29 mouse cellular contexts compared by ENCODE assay signal in the genomic region with DNA sequence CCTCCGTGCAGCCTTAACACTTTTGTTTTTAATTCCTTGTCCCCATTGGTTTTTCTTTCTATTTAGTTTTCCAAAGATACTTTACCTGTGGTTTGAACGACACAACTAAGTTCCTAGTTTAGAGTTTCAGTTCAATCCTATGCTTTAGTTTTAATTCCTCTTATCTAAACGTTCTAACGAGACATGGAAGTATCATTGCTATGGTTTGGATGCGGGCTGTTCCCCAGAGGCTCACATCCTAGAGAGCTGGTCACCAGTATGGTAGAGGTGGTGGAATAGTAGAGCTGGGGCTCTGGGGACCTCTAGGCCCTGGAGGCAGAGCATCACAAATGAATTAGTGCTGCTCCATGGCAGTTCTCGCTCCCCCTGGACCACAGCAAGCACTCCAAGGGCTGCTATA. TPM values are rescaled to one million over a fixed set of nuclear protein-coding genes. Genes with fewer than 3 reads are reported as not detected.
DNase-seq lines count a peak whose midpoint lies in the region; ATAC-seq and TF ChIP-seq lines count a peak whose summit lies in the region.
"Had no signal": no experiment of that assay in that cellular context is flagged by ENCODE, and none has a peak within 500 bp of the region (broad histone marks: within the 10 kb centered on the region; RNA-seq: fewer than 3 reads in every experiment).

No protein-coding gene starts in this region.

- ATAC-seq in heart, postnatal 0 days (ENCODE audit: insufficient read depth, low read depth): no peak
- ATAC-seq in heart, embryonic 12.5 days (ENCODE audit: insufficient number of reproducible peaks, low FRiP score): no peak
- peak; percentile 56 for ATAC-seq in common myeloid progenitor, adult 5-6 weeks (replicated peaks; ENCODE audit: low read depth, poor library complexity, severe bottlenecking)
- 0 out of 2 replicates have a peak, but pooled peaks have one; percentile 15 for ATAC-seq in intestine, embryonic 15.5 days
- ATAC-seq in forebrain, embryonic 11.5 days (replicated peaks; ENCODE audit: low FRiP score): no peak
- ATAC-seq in hindbrain, embryonic 13.5 days (ENCODE audit: low FRiP score): no peak
- ATAC-seq: forebrain, embryonic 13.5 days; Patski had no signal

- H3K27me3 ChIP-seq in heart, postnatal 0 days (ENCODE audit: control insufficient read depth, insufficient read depth, low read length): no peaks in the 10 kb centered on the region
- no peaks in the 10 kb centered on the region for H3K27me3 ChIP-seq in heart, embryonic 12.5 days (replicated peaks)
- H3K27me3 ChIP-seq in intestine, embryonic 15.5 days (replicated peaks): no peaks in the 10 kb centered on the region
- no peaks in the 10 kb centered on the region for H3K27me3 ChIP-seq in forebrain, embryonic 11.5 days (ENCODE audit: control insufficient read depth, insufficient read depth, low read length)
- no peaks in the 10 kb centered on the region for H3K27me3 ChIP-seq in hindbrain, embryonic 13.5 days
- H3K27me3 ChIP-seq: embryonic facial prominence, embryonic 15.5 days; forebrain, embryonic 13.5 days; heart, embryonic 15.5 days; hindbrain, embryonic 12.5 days; limb, embryonic 13.5 days; lung, embryonic 15.5 days; neural tube, embryonic 15.5 days; Patski had no signal

- no peak overlapping the region for H3K4me2 ChIP-seq in heart, postnatal 0 days (ENCODE audit: low read depth, low read length)
- H3K4me2 ChIP-seq in heart, embryonic 12.5 days: no peak overlapping the region
- H3K4me2 ChIP-seq in intestine, embryonic 15.5 days (replicated peaks): peak overlapping the region; percentile 39
- H3K4me2 ChIP-seq in forebrain, embryonic 11.5 days (ENCODE audit: low read depth, low read length, severe bottlenecking): no peak overlapping the region
- H3K4me2 ChIP-seq in hindbrain, embryonic 13.5 days: no peak overlapping the region
- H3K4me2 ChIP-seq: embryonic facial prominence, embryonic 15.5 days; forebrain, embryonic 13.5 days; heart, embryonic 15.5 days; hindbrain, embryonic 12.5 days; limb, embryonic 13.5 days; liver, embryonic 11.5 days; lung, embryonic 15.5 days; neural tube, embryonic 15.5 days had no signal

- H3K4me3 ChIP-seq in heart, postnatal 0 days (ENCODE audit: low read depth, low read length): no peak overlapping the region
- no peak overlapping the region for H3K4me3 ChIP-seq in heart, embryonic 12.5 days
- H3K4me3 ChIP-seq in intestine, embryonic 15.5 days (replicated peaks): no peak overlapping the region
- H3K4me3 ChIP-seq in forebrain, embryonic 11.5 days (ENCODE audit: low read depth, low read length): no peak overlapping the region
- H3K4me3 ChIP-seq in hindbrain, embryonic 13.5 days: no peak overlapping the region
- H3K4me3 ChIP-seq: embryonic facial prominence, embryonic 10.5 days; embryonic facial prominence, embryonic 15.5 days; forebrain, embryonic 13.5 days; heart, embryonic 15.5 days; hindbrain, embryonic 12.5 days; limb, embryonic 13.5 days; lung, embryonic 15.5 days; neural tube, embryonic 15.5 days had no signal

- no peaks in the 10 kb centered on the region for H3K9me3 ChIP-seq in heart, postnatal 0 days (replicated peaks; ENCODE audit: control insufficient read depth, low read length)
- H3K9me3 ChIP-seq in heart, embryonic 12.5 days (replicated peaks): no peaks in the 10 kb centered on the region
- H3K9me3 ChIP-seq in intestine, embryonic 15.5 days: no peaks in the 10 kb centered on the region
- H3K9me3 ChIP-seq in forebrain, embryonic 11.5 days (ENCODE audit: control insufficient read depth, low read length): no peaks in the 10 kb centered on the region
- H3K9me3 ChIP-seq in hindbrain, embryonic 13.5 days: no peaks in the 10 kb centered on the region
- H3K9me3 ChIP-seq: embryonic facial prominence, embryonic 10.5 days; embryonic facial prominence, embryonic 15.5 days; forebrain, embryonic 13.5 days; heart, embryonic 15.5 days; hindbrain, embryonic 12.5 days; limb, embryonic 13.5 days; lung, embryonic 15.5 days; neural tube, embryonic 15.5 days had no signal

- peaks cover under 1% of the 10 kb centered on the region; the same call in 1 of the 2 replicates for H3K36me3 ChIP-seq in heart, postnatal 0 days (replicated peaks; ENCODE audit: control insufficient read depth, insufficient read depth, low read length)
- H3K36me3 ChIP-seq in heart, embryonic 12.5 days: peaks cover 5% of the 10 kb centered on the region; the same call in 1 of the 2 replicates
- H3K36me3 ChIP-seq in intestine, embryonic 15.5 days: no peaks in the 10 kb centered on the region
- no peaks in the 10 kb centered on the region for H3K36me3 ChIP-seq in forebrain, embryonic 11.5 days (ENCODE audit: control insufficient read depth, insufficient read depth, low read length)
- H3K36me3 ChIP-seq in hindbrain, embryonic 13.5 days: no peaks in the 10 kb centered on the region
- H3K36me3 ChIP-seq: embryonic facial prominence, embryonic 15.5 days; heart, embryonic 15.5 days; hindbrain, embryonic 12.5 days; lung, embryonic 15.5 days; neural tube, embryonic 15.5 days had no signal

- TF ChIP-seq CTCF in heart, postnatal 0 days (IDR thresholded peaks at IDR 0.05; ENCODE audit: low read depth): no peak

- H3K9ac ChIP-seq in heart, postnatal 0 days (replicated peaks; ENCODE audit: low read depth, low read length): no peak overlapping the region
- no peak overlapping the region for H3K9ac ChIP-seq in heart, embryonic 12.5 days
- no peak overlapping the region for H3K9ac ChIP-seq in intestine, embryonic 15.5 days
- H3K9ac ChIP-seq in forebrain, embryonic 11.5 days (ENCODE audit: low read length): no peak overlapping the region
- no peak overlapping the region for H3K9ac ChIP-seq in hindbrain, embryonic 13.5 days
- H3K9ac ChIP-seq: embryonic facial prominence, embryonic 15.5 days; forebrain, embryonic 13.5 days; heart, embryonic 15.5 days; hindbrain, embryonic 12.5 days; limb, embryonic 13.5 days; lung, embryonic 15.5 days; neural tube, embryonic 15.5 days had no signal

- WGBS in heart, postnatal 0 days: 70% methylated on average over 6 of the region's 6 CpGs
- WGBS in heart, embryonic 12.5 days: 82% methylated on average over 6 of the region's 6 CpGs
- WGBS in intestine, embryonic 15.5 days: 38% methylated on average over 6 of the region's 6 CpGs
- WGBS in forebrain, embryonic 11.5 days: 80% methylated on average over 6 of the region's 6 CpGs
- 66% methylated on average over 6 of the region's 6 CpGs for WGBS in hindbrain, embryonic 13.5 days

- peaks cover 53% of the 10 kb centered on the region for H3K4me1 ChIP-seq in heart, postnatal 0 days (ENCODE audit: control insufficient read depth, insufficient read depth)
- peaks cover 57% of the 10 kb centered on the region for H3K4me1 ChIP-seq in heart, embryonic 12.5 days (replicated peaks)
- H3K4me1 ChIP-seq in intestine, embryonic 15.5 days (replicated peaks): peaks cover 32% of the 10 kb centered on the region
- no peaks in the 10 kb centered on the region for H3K4me1 ChIP-seq in forebrain, embryonic 11.5 days (replicated peaks; ENCODE audit: control insufficient read depth, insufficient read depth, low read length)
- H3K4me1 ChIP-seq in hindbrain, embryonic 13.5 days (replicated peaks): peaks cover 45% of the 10 kb centered on the region

- no peak for DNase-seq in heart, postnatal 0 days (ENCODE audit: low spot score)
- DNase-seq in retina, embryonic 14.5 days (ENCODE audit: low spot score): peak; percentile 33
- DNase-seq in forebrain, embryonic 11.5 days (ENCODE audit: low spot score): no peak
- DNase-seq: adrenal gland, postnatal 36 days; cerebellum, adult 18-20 months; cerebellum, postnatal 10 days; gastrocnemius, postnatal 14 days; heart, adult 18-20 months; heart, postnatal 36 days; kidney, adult 2 months; kidney, postnatal 4 days; midbrain, embryonic 14.5 days; right cerebral cortex, adult 18-20 months; thymus, adult 2 months; thymus, postnatal 36 days had no signal

- no peak for TF ChIP-seq EP300 in heart, postnatal 0 days (IDR thresholded peaks at IDR 0.05; ENCODE audit: low read depth)

- H3K27ac ChIP-seq in heart, postnatal 0 days (ENCODE audit: low read depth): 0 out of 2 replicates have a peak overlapping the region, but pooled peaks have one; percentile 17
- H3K27ac ChIP-seq in heart, embryonic 12.5 days (ENCODE audit: poor library complexity, severe bottlenecking): no peak overlapping the region
- H3K27ac ChIP-seq in intestine, embryonic 15.5 days: peak overlapping the region; percentile 79
- no peak overlapping the region for H3K27ac ChIP-seq in forebrain, embryonic 11.5 days (ENCODE audit: low read depth, low read length)
- H3K27ac ChIP-seq in hindbrain, embryonic 13.5 days: no peak overlapping the region
- H3K27ac ChIP-seq: embryonic facial prominence, embryonic 10.5 days; embryonic facial prominence, embryonic 15.5 days; forebrain, embryonic 13.5 days; hindbrain, embryonic 12.5 days; limb, embryonic 13.5 days; lung, embryonic 15.5 days; neural tube, embryonic 15.5 days had no signal

RNA-seq across cellular contexts. Expression of gene Akap11, which starts 9.7 kb away (rescaled TPM):
- total RNA-seq in heart, postnatal 0 days (2014; rRNA removed; ENCODE audit: low replicate concordance): 23.8 and 24.1 TPM in 2 replicates
- polyA plus RNA-seq in heart, postnatal 0 days (2015; fragmentation: Nextera tagmentation; extraction: Ambion mirVana): 8.9 and 9.2 TPM in 2 replicates
- 20.0 and 20.7 TPM in 2 replicates for polyA plus RNA-seq in heart, embryonic 12.5 days (2016; fragmentation: Nextera tagmentation; extraction: Ambion mirVana)
- total RNA-seq in common myeloid progenitor, adult 5-6 weeks (2017): 59.5 and 75.0 TPM in 2 replicates
- polyA plus RNA-seq in intestine, embryonic 15.5 days (2015; fragmentation: Nextera tagmentation; extraction: Ambion mirVana): 16.4 and 17.7 TPM in 2 replicates
- 18.3 and 19.5 TPM in 2 replicates for polyA plus RNA-seq in forebrain, embryonic 11.5 days (2014; fragmentation: Nextera tagmentation; extraction: Ambion mirVana)
- 37.8 and 40.5 TPM in 2 replicates for polyA plus RNA-seq in hindbrain, embryonic 13.5 days (2015; fragmentation: Nextera tagmentation; extraction: Ambion mirVana)

Comparison
In these comparisons a context has a peak if more than half of its experiments do, and no peak if none do; other contexts are left out.
1. H3K27ac ChIP-seq: peak in heart, postnatal 0 days (single experiment) and intestine, embryonic 15.5 days (single experiment); none in heart, embryonic 12.5 days (single experiment), forebrain, embryonic 11.5 days (single experiment) and hindbrain, embryonic 13.5 days (single experiment).
2. ATAC-seq: peak in common myeloid progenitor, adult 5-6 weeks (single experiment) and intestine, embryonic 15.5 days (single experiment); none in heart, postnatal 0 days (single experiment), heart, embryonic 12.5 days (single experiment), forebrain, embryonic 11.5 days (single experiment) and hindbrain, embryonic 13.5 days (single experiment).